Mouse (Mus musculus): Measurements from ENCODE around the gene Mab21l2. TPM values are rescaled to one million over a fixed set of nuclear protein-coding genes. Genes with fewer than 3 reads are reported as not detected.

Mab21l2 gene
- total and polyA plus RNA-seq, 3 experiments = 0.08 TPM; not detected in 2

DNA sequence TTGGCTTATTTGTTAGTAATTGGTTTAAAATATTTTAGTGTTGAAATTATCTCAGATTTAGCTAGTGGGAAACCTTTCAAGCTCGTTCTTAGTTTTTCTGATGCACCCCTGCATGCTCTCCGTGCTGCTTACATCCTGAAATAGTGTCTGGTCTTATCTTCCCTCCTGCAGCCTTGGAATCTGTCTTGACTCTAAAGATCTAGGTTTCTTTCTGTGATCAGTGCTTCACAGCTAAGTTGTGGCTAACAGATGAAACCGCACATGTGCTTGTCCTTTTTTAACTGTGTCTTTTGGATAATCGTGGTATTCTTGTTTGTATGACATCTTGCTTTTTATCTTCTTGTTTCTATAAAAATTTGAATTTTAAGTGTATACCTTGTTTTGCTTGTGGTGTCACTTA lies 18.9 kb upstream of the Mab21l2 start:
- no peak overlapping the region for H3K9ac ChIP-seq (ENCODE audit: insufficient read depth, low read depth)
- H3K79me2 ChIP-seq (replicated peaks; ENCODE audit: control insufficient read depth, extremely low read depth, insufficient read depth, poor library complexity, severe bottlenecking) = no peaks in the 10 kb centered on the region
- H3K36me3 ChIP-seq (replicated peaks in 1 of 2; ENCODE audit: control insufficient read depth in 1 of 2, insufficient read depth in 1 of 2, low read length in 1 of 2) = no peaks in the 10 kb centered on the region
- no peak overlapping the region for H3K27ac ChIP-seq (ENCODE audit: insufficient read depth, low read depth)
- H3K4me2 ChIP-seq (ENCODE audit: insufficient read depth, low read depth, poor library complexity, severe bottlenecking) = no peak overlapping the region
- H3K9me3 ChIP-seq (replicated peaks; ENCODE audit: low read length) = no peaks in the 10 kb centered on the region
- in situ Hi-C loops (cut with MboI; ENCODE audit: low pct_ligation_motif_present, low pct_unique_long_range_greater_than_20kb, low sequenced_read_pairs) (no loop called here), dilution Hi-C loops (cut with MboI; ENCODE audit: extremely low pct_ligation_motif_present, extremely low pct_unique_long_range_greater_than_20kb, low sequenced_read_pairs) (no loop called here)
- DNase-seq (ENCODE audit: extremely low read depth) = no peak
- H3K4me3 ChIP-seq (replicated peaks in 1 of 3; ENCODE audit: low read depth in 2 of 3, low read length in 2 of 3, poor library complexity in 1 of 3) = no peak overlapping the region
- H3K27me3 ChIP-seq (replicated peaks) = no peaks in the 10 kb centered on the region
- TF ChIP-seq JUN (IDR thresholded peaks at IDR 0.05; ENCODE audit: insufficient read depth, low read depth, low read length) = no peak
- TF ChIP-seq ZC3H11A (IDR thresholded peaks at IDR 0.05; ENCODE audit: low read depth, low read length) = no peak
- TF ChIP-seq ZMIZ1 (IDR thresholded peaks at IDR 0.05; ENCODE audit: low read depth, low read length) = no peak
- no peak for TF ChIP-seq CHD1 (IDR thresholded peaks at IDR 0.05; ENCODE audit: low read depth, low read length)
- TF ChIP-seq SMC3 (IDR thresholded peaks at IDR 0.05; ENCODE audit: low read depth, low read length) = no peak
- no peak for TF ChIP-seq ELF1 (IDR thresholded peaks at IDR 0.05; ENCODE audit: low read depth, low read length)
- no peak for TF ChIP-seq MAZ (IDR thresholded peaks at IDR 0.05; ENCODE audit: low read depth, low read length)
- TF ChIP-seq HCFC1 (IDR thresholded peaks at IDR 0.05; ENCODE audit: low read depth, low read length) = no peak
- no peak for TF ChIP-seq RAD21 (IDR thresholded peaks at IDR 0.05; ENCODE audit: low read depth, low read length)
- no peak for TF ChIP-seq CTCF (conservative IDR thresholded peaks at IDR 0.05 in 1 of 2, IDR thresholded peaks at IDR 0.05 in 1 of 2; ENCODE audit: low read depth in 2 of 2, low read length in 2 of 2)
- TF ChIP-seq IRF4 (IDR thresholded peaks at IDR 0.05; ENCODE audit: low read depth, low read length) = no peak
- TF ChIP-seq POLR2A (IDR thresholded peaks at IDR 0.05; ENCODE audit: low read depth, low read length) = no peak
- H3K4me1 ChIP-seq (ENCODE audit: control insufficient read depth in 1 of 2, insufficient read depth in 2 of 2) = no peaks in the 10 kb centered on the region

DNA sequence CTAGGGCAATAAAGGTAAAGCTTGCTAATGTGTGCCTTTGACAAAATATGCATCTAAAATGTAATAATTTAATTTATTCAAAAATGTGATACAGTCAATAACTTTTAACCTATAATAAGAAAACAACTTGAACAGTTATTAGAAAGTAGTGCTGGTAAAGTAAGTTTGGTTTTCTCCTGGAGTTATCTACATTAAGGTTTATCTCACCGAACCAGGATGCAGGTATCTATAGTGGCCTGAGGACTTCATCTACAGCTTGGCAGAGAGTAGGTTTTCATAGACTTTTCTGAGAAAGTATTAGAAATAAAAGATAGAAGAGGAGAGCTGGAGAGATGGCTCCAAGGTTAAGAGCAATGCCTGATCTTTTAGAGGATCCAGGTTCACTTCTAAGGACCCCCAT lies 13.0 kb upstream of the Mab21l2 start:
- dilution Hi-C loops (cut with MboI; ENCODE audit: extremely low pct_ligation_motif_present, extremely low pct_unique_long_range_greater_than_20kb, low sequenced_read_pairs) = no loop called here
- no peak overlapping the region for H3K4me2 ChIP-seq (ENCODE audit: insufficient read depth, low read depth, poor library complexity, severe bottlenecking)
- in situ Hi-C loops (cut with MboI; ENCODE audit: low pct_ligation_motif_present, low pct_unique_long_range_greater_than_20kb, low sequenced_read_pairs) = no loop called here
- H3K4me3 ChIP-seq (replicated peaks in 1 of 3; ENCODE audit: low read depth in 2 of 3, low read length in 2 of 3, poor library complexity in 1 of 3) = no peak overlapping the region
- no peak for TF ChIP-seq ZNF384 (IDR thresholded peaks at IDR 0.05; ENCODE audit: low read depth, low read length)
- no peak for TF ChIP-seq SIN3A (IDR thresholded peaks at IDR 0.05; ENCODE audit: low read length)
- TF ChIP-seq ZMIZ1 (IDR thresholded peaks at IDR 0.05; ENCODE audit: low read depth, low read length) = no peak
- TF ChIP-seq TCF12 (IDR thresholded peaks at IDR 0.05; ENCODE audit: low read depth, low read length) = no peak
- no peak for TF ChIP-seq RCOR1 (conservative IDR thresholded peaks at IDR 0.05; ENCODE audit: low read depth, low read length)
- no peak for TF ChIP-seq MXI1 (IDR thresholded peaks at IDR 0.05; ENCODE audit: low read depth, low read length)
- no peak for TF ChIP-seq PAX5 (IDR thresholded peaks at IDR 0.05; ENCODE audit: low read length)
- no peak for TF ChIP-seq GABPA (IDR thresholded peaks at IDR 0.05; ENCODE audit: insufficient replicate concordance, low read depth, low read length)
- no peak for TF ChIP-seq JUN (IDR thresholded peaks at IDR 0.05; ENCODE audit: insufficient read depth, low read depth, low read length)
- no peak for TF ChIP-seq MAX (IDR thresholded peaks at IDR 0.05; ENCODE audit: low read length)
- no peak for TF ChIP-seq ZC3H11A (IDR thresholded peaks at IDR 0.05; ENCODE audit: low read depth, low read length)
- no peak for TF ChIP-seq CHD2 (IDR thresholded peaks at IDR 0.05; ENCODE audit: low read length)
- TF ChIP-seq NELFE (IDR thresholded peaks at IDR 0.05; ENCODE audit: low read depth, low read length) = no peak
- no peak for TF ChIP-seq E2F4 (IDR thresholded peaks at IDR 0.05; ENCODE audit: insufficient replicate concordance, low read depth, low read length)
- H3K9me3 ChIP-seq (replicated peaks; ENCODE audit: low read length) = no peaks in the 10 kb centered on the region
- no peaks in the 10 kb centered on the region for H3K79me2 ChIP-seq (replicated peaks; ENCODE audit: control insufficient read depth, extremely low read depth, insufficient read depth, poor library complexity, severe bottlenecking)
- H3K27me3 ChIP-seq (replicated peaks) = no peaks in the 10 kb centered on the region
- H3K9ac ChIP-seq (ENCODE audit: insufficient read depth, low read depth) = no peak overlapping the region
- H3K36me3 ChIP-seq (replicated peaks in 1 of 2; ENCODE audit: control insufficient read depth in 1 of 2, insufficient read depth in 1 of 2, low read length in 1 of 2) = no peaks in the 10 kb centered on the region
- no peak overlapping the region for H3K27ac ChIP-seq (ENCODE audit: insufficient read depth, low read depth)
- peaks cover 0 to 9% of the 10 kb centered on the region in 2 experiments; a peak in 2 of 4 replicates for H3K4me1 ChIP-seq (ENCODE audit: control insufficient read depth in 1 of 2, insufficient read depth in 2 of 2)
- no peak for DNase-seq (ENCODE audit: extremely low read depth)
